Mouse (Mus musculus): ENCODE measurements around the gene Tigd4. TPM values are rescaled to one million over a fixed set of nuclear protein-coding genes. Genes with fewer than 3 reads are reported as not detected.

Tigd4 gene
- polyA plus RNA-seq, 1 experiment from 2014 or later, result not detected

DNA sequence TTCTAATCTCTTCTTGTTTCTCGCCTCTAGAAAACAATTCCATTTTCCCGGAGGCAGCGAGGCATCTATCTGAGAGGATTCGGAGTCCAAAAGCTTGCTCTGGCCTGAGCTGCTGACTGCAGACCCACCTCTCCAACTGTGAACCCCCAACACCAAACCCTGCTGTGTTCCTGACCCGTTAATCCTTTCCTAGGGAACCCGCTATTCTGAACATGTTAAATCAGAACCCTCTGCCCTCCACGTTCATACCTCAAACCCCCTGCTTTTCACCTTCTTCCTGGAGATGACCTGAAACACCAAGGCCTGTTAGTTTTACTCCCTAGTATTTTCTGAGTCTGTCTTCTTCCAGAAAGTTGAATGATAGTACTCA is 22.5 kb downstream of the Tigd4 start:
- Histone ChIP-seq H3K27ac (replicated peaks) (no peak overlapping the region), H3K27me3 (no peaks in the 10 kb centered on the region; the same call in 1 of the 2 replicates), H3K4me1 (no peaks in the 10 kb centered on the region), H3K36me3 (no peaks in the 10 kb centered on the region), H3K4me2 (replicated peaks) (no peak overlapping the region), H3K4me3 (no peak overlapping the region), H3K9me3 (no peaks in the 10 kb centered on the region), H3K9ac (replicated peaks) (0 out of 2 replicates have a peak overlapping the region, but pooled peaks have one; percentile 20)
- no peak for ATAC-seq (ENCODE audit: low FRiP score, low read depth)
- 29% methylated on average over 7 of the region's 7 CpGs for WGBS

DNA sequence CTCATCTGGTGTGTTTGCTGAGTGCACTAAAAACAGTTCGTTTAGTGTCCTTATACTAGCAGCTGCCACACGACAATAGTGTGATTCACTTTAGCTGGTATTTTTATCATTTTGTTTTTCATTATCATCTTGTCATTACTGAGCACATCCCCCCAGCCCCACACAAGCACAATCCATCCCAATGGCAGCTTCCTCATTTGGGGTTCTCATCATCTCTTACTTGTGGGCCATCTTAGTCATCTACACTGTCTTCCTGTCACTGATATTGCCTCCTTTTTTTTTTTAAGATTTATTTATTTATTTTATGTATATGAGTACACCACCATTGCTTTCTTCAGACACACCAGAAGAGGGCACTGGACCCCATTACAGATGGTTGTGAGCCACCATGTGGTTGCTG is 25.3 kb downstream of the Tigd4 start:
- Histone ChIP-seq H3K9ac (replicated peaks) (no peak overlapping the region), H3K4me1 (no peaks in the 10 kb centered on the region), H3K36me3 (no peaks in the 10 kb centered on the region), H3K4me3 (no peak overlapping the region), H3K27me3 (peaks cover 3% of the 10 kb centered on the region), H3K27ac (replicated peaks) (no peak overlapping the region), H3K9me3 (no peaks in the 10 kb centered on the region), H3K4me2 (replicated peaks) (no peak overlapping the region)
- WGBS, result 91% methylated on average over 2 of the region's 2 CpGs
- ATAC-seq (ENCODE audit: low FRiP score, low read depth), result no peak

DNA sequence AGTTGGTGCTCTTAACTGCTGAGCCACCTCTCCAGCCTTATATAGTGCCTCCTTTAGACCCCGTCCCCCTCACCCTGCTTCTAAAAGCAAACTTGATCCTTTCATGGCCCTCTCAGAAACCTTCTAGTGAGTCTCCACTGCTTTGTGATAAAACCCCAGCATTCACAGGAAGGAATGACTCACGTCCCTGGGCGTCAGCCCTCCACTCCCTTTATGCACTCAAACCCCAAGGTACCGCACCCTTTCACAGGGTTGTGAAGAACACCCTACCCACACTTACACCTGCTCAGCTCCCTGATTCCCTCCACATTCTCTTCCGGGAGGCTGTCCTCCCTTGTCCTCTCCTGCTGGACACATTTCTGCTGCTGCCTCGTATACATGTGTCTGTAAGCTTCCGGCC is 25.7 kb downstream of the Tigd4 start:
- H3K36me3 ChIP-seq, result no peaks in the 10 kb centered on the region
- ATAC-seq (ENCODE audit: low FRiP score, low read depth), result no peak

DNA sequence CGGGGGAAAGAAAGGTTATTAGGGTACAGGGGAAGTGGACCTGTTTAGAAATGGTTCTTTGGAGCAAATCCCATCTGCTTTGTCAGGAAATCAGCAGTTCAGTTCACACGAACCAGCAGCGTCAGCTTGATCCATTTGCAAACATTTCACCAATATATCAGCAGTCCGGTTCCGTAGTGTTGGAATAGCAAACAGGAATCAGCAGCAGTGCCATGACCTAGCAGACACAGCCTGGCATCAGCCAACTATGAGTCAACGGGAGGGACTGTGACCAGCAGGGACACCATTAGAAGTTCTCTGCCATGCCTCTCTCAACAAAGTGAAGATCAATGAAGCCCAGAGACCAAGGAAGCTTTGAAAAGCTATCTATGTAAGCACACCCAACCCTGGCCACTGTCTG is 26.4 kb downstream of the Tigd4 start:
- Histone ChIP-seq H3K9me3 (no peaks in the 10 kb centered on the region), H3K36me3 (no peaks in the 10 kb centered on the region), H3K4me3 (no peak overlapping the region), H3K4me2 (replicated peaks) (no peak overlapping the region), H3K4me1 (no peaks in the 10 kb centered on the region), H3K27me3 (peaks cover 3% of the 10 kb centered on the region), H3K9ac (replicated peaks) (no peak overlapping the region), H3K27ac (replicated peaks) (no peak overlapping the region)
- no peak for ATAC-seq (ENCODE audit: low FRiP score, low read depth)
- 95% methylated on average over 6 of the region's 6 CpGs for WGBS

More for the DNA sequence above, 25.7 kb downstream of the Tigd4 start:
- no peak overlapping the region for H3K9ac ChIP-seq (replicated peaks)
- H3K4me3 ChIP-seq, result no peak overlapping the region
- no peaks in the 10 kb centered on the region for H3K4me1 ChIP-seq
- H3K9me3 ChIP-seq, result no peaks in the 10 kb centered on the region
- no peak overlapping the region for H3K4me2 ChIP-seq (replicated peaks)
- 93% methylated on average over 7 of the region's 7 CpGs for WGBS
- peaks cover 3% of the 10 kb centered on the region for H3K27me3 ChIP-seq
- no peak overlapping the region for H3K27ac ChIP-seq (replicated peaks)

DNA sequence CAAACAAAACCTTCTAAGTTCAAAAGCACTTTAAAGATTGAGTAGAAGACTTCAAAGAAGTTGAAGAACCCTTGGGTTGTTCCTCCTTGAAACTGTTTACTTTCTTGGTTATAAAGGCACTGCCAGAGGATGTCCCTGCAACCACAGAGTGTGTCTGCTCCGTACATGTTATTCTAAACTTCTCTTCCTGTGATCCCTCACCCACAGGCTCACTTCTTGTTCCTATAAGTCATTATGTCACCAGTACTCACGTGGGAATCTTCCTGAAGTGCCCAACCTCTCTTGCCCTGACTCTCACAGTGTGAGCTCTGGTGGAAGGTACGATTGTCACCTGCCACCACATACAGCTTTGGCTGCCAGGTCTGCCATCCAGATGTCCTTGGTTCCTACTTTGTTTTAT is 28.7 kb downstream of the Tigd4 start:
- Histone ChIP-seq H3K4me2 (replicated peaks) (no peak overlapping the region), H3K27me3 (peaks cover 3% of the 10 kb centered on the region; the same call in 1 of the 2 replicates), H3K36me3 (no peaks in the 10 kb centered on the region), H3K27ac (replicated peaks) (no peak overlapping the region), H3K9ac (replicated peaks) (no peak overlapping the region), H3K4me3 (no peak overlapping the region), H3K4me1 (no peaks in the 10 kb centered on the region), H3K9me3 (no peaks in the 10 kb centered on the region)
- 74% methylated on average over 3 of the region's 3 CpGs for WGBS
- no peak for ATAC-seq (ENCODE audit: low FRiP score, low read depth)

DNA sequence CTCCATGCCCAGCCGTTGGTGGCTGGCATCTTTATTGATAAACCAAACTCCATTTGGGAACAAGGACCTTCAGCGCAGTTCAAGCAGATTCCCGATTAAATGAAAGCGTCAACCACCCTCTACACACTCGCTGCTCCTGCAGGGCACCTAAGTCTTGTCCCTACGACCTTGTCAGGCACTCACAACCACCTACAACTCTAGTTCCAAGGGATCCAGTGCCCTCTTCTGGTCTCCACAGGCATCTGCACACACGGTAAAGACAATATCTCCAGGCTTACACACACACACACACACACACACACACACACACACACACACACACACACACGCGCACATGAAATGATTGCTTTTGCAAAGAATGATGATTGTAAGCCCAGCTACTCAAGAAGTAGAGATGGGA is 38.2 kb downstream of the Tigd4 start:
- WGBS, result 93% methylated on average over 9 of the region's 9 CpGs
- Histone ChIP-seq H3K27ac (replicated peaks) (no peak overlapping the region), H3K4me3 (no peak overlapping the region), H3K4me1 (no peaks in the 10 kb centered on the region), H3K27me3 (no peaks in the 10 kb centered on the region), H3K9me3 (no peaks in the 10 kb centered on the region), H3K9ac (replicated peaks) (no peak overlapping the region), H3K4me2 (replicated peaks) (no peak overlapping the region), H3K36me3 (no peaks in the 10 kb centered on the region)
- ATAC-seq (ENCODE audit: low FRiP score, low read depth), result no peak

GRCm38 (mm10) chr3:84637095-84637494 is 43.7 kb downstream of the Tigd4 start:
- H3K4me3 ChIP-seq, result no peak overlapping the region
- H3K27ac ChIP-seq (replicated peaks), result no peak overlapping the region
- no peak overlapping the region for H3K9ac ChIP-seq (replicated peaks)
- no peaks in the 10 kb centered on the region for H3K36me3 ChIP-seq
- ATAC-seq (ENCODE audit: low FRiP score, low read depth), result no peak
- no peaks in the 10 kb centered on the region for H3K9me3 ChIP-seq
- peaks cover 6% of the 10 kb centered on the region; the same call in 1 of the 2 replicates for H3K4me1 ChIP-seq
- peaks cover 4% of the 10 kb centered on the region; the same call in 1 of the 2 replicates for H3K27me3 ChIP-seq
- WGBS, result 89% methylated on average over 6 of the region's 6 CpGs
- H3K4me2 ChIP-seq (replicated peaks), result no peak overlapping the region

DNA sequence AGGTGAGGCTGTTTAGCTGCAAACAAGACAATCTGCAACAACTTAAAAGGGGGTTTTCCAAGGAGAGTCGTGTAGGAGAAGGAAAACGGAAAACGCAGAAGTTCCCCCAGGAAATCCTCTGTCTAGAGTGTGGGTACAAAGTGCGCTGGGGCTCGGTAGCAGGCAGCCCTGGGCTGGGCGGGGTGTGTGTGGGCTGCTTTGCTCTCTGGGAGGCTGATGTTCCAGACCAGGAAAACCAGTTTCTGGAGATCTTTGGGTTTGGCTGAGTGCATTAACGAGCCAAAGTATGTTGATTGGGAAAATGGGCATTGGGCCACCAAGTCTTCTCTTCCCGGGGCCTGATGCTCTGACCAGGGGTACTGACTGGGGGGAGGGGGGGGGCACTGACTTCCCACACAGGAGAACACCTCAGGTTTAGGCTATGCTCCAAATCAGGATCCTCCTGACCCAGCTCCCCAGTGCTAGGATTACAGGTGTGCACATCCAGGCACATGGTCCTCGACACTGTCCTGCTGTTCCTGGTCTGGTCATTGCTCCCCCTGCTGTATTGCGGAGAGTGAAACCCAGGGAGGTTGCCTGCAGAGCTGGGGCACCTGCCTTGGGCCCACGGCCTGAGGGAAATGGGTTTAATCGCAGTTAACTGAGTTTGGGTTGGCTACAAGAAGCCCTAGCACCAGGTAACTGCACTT is 44.7 kb downstream of the Tigd4 start:
- Histone ChIP-seq H3K27me3 (peaks cover 4% of the 10 kb centered on the region; the same call in 1 of the 2 replicates), H3K36me3 (no peaks in the 10 kb centered on the region), H3K4me2 (replicated peaks) (no peak overlapping the region), H3K4me3 (no peak overlapping the region), H3K4me1 (peaks cover 6% of the 10 kb centered on the region; the same call in 1 of the 2 replicates), H3K27ac (replicated peaks) (no peak overlapping the region), H3K9me3 (no peaks in the 10 kb centered on the region), H3K9ac (replicated peaks) (no peak overlapping the region)
- no peak for ATAC-seq (ENCODE audit: low FRiP score, low read depth)
- 81% methylated on average over 12 of the region's 12 CpGs for WGBS

- H3K4me3 ChIP-seq, result no peak overlapping the region
- H3K27ac ChIP-seq (replicated peaks), result no peak overlapping the region
- H3K36me3 ChIP-seq, result no peaks in the 10 kb centered on the region
- H3K27me3 ChIP-seq, result peaks cover 4% of the 10 kb centered on the region; the same call in 1 of the 2 replicates
- no peak overlapping the region for H3K9ac ChIP-seq (replicated peaks)
- no peaks in the 10 kb centered on the region for H3K9me3 ChIP-seq
- H3K4me2 ChIP-seq (replicated peaks), result no peak overlapping the region
- peaks cover 6% of the 10 kb centered on the region; the same call in 1 of the 2 replicates for H3K4me1 ChIP-seq
- 78% methylated on average over 4 of the region's 4 CpGs for WGBS
- ATAC-seq (ENCODE audit: low FRiP score, low read depth), result no peak
These were observed 45.5 kb downstream of the Tigd4 start for GRCm38 (mm10) chr3:84638858-84639257.

DNA sequence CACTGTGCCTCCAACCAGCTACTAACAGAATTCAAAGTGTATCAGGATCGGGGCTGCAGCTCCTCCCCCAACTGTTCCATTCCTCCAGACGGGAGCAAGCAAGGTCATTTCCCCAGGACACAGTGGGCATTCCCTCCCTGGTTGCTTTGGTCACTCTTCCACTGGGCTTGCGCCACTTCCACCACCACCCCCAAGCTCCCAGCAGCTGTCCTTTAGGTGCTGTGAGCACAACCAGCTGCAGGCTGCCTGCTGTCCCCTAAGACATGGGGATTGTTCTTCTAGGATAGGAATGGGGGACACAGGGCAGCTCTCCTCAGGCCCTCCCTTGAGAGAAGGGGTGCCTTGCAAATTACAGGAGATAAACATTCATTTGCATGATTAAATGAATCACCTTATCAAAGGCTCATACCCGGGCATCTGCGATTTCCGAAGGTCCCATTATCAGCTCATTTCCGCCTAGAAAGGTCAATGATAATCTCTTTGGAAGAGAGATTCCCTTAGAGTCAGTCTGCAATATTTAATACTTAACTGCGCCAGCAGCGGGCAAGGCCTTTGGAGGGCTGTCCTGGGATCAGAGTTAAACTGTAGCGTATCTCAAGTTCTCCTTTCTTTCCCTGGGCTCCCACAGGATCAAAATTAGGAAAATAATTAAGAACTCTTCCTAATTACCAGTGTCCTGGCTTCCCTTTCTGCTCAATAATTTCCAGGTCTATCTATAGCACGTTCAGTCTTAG is 46.6 kb downstream of the Tigd4 start:
- H3K4me1 ChIP-seq, result peaks cover 6% of the 10 kb centered on the region; the same call in 1 of the 2 replicates
- 40% methylated on average over 11 of the region's 11 CpGs for WGBS
- no peak overlapping the region for H3K4me2 ChIP-seq (replicated peaks)
- H3K4me3 ChIP-seq, result no peak overlapping the region
- peaks cover 4% of the 10 kb centered on the region; the same call in 1 of the 2 replicates for H3K27me3 ChIP-seq
- no peak for ATAC-seq (ENCODE audit: low FRiP score, low read depth)
- no peak overlapping the region for H3K9ac ChIP-seq (replicated peaks)
- no peak overlapping the region for H3K27ac ChIP-seq (replicated peaks)
- no peaks in the 10 kb centered on the region for H3K9me3 ChIP-seq
- no peaks in the 10 kb centered on the region for H3K36me3 ChIP-seq

DNA sequence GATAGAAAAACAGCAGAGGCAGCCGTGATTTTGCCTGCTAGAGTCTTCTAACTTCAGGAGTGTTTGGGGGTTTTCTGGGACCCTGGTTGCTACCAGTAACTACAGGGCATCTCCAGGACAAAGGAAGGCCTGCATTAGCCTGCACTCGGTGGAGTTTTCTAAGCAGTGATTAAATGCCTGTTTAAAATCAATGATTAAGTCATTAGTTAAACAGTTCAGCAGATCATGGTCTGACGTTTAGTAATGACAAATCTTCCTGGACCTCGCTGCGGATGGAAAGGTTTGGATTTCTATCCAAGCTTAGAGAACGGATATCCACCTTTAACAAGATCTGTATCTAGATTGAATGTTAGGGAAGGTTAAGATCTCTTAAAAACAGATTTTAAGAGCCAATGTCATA is 47.2 kb downstream of the Tigd4 start:
- H3K36me3 ChIP-seq, result no peaks in the 10 kb centered on the region
- H3K9me3 ChIP-seq, result no peaks in the 10 kb centered on the region
- no peak overlapping the region for H3K27ac ChIP-seq (replicated peaks)
- 43% methylated on average over 6 of the region's 6 CpGs for WGBS
- no peak for ATAC-seq (ENCODE audit: low FRiP score, low read depth)
- peaks cover 4% of the 10 kb centered on the region; the same call in 1 of the 2 replicates for H3K27me3 ChIP-seq
- no peak overlapping the region for H3K9ac ChIP-seq (replicated peaks)
- H3K4me1 ChIP-seq, result peaks cover 6% of the 10 kb centered on the region; the same call in 1 of the 2 replicates
- H3K4me3 ChIP-seq, result no peak overlapping the region
- H3K4me2 ChIP-seq (replicated peaks), result no peak overlapping the region

- no peak for ATAC-seq (ENCODE audit: low FRiP score, low read depth)
- Histone ChIP-seq H3K4me1 (peaks cover 6% of the 10 kb centered on the region; the same call in 1 of the 2 replicates), H3K27ac (replicated peaks) (no peak overlapping the region), H3K4me2 (replicated peaks) (no peak overlapping the region), H3K4me3 (no peak overlapping the region), H3K9ac (replicated peaks) (no peak overlapping the region), H3K36me3 (no peaks in the 10 kb centered on the region), H3K27me3 (peaks cover 7% of the 10 kb centered on the region; the same call in 1 of the 2 replicates), H3K9me3 (no peaks in the 10 kb centered on the region)
- WGBS, result 85% methylated on average over 2 of the region's 2 CpGs
These were observed 48.0 kb downstream of the Tigd4 start for GRCm38 (mm10) chr3:84641391-84641790.

Measured in midbrain, embryonic 12.5 days (tissue).